Mouse (Mus musculus): Measurements from ENCODE around the gene Hes3. TPM values are rescaled to one million over a fixed set of nuclear protein-coding genes. Genes with fewer than 3 reads are reported as not detected.

The Hes3 gene
- polyA plus RNA-seq, 1 experiment from 2014 or later, result not detected

DNA sequence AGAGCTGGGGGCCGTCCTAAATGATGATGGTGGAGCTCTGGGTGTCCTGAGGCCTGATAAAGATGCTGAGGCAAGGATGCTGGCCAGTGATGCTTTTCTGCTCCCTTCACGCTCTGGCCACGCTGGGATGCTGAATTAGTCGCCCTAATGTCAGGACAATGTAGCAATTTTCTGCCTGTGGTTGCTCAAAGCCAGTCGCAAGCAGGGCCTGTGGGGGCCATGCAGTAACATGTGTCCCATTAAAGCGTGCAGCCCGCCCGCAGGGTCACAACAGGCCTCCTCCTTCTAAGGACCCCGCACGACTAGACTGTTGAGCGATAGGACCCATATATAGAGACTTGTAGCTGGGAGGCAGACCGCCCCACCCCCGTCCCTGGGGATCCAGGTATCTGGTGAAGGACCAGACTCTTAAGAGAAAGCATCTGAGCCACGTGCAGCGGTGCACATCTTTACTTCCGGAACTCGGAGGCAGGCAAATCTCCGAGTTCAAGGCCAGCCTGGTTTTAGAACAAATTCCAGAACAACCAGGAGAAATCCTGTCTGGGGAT is 3.0 kb downstream of the Hes3 start:
- ATAC-seq (replicated peaks; ENCODE audit: insufficient number of reproducible peaks, low FRiP score, low TSS enrichment), result no peak
- no peak overlapping the region for H3K4me3 ChIP-seq (ENCODE audit: low read depth, low read length)
- H3K27me3 ChIP-seq (ENCODE audit: control insufficient read depth, insufficient read depth, low read length), result peaks cover 91% of the 10 kb centered on the region
- peaks cover 3% of the 10 kb centered on the region for H3K4me1 ChIP-seq (ENCODE audit: control insufficient read depth, insufficient read depth, low read length)
- no peaks in the 10 kb centered on the region for H3K9me3 ChIP-seq (replicated peaks; ENCODE audit: control insufficient read depth, low read length)
- H3K27ac ChIP-seq (ENCODE audit: low read depth, low read length), result no peak overlapping the region
- no peak overlapping the region for H3K9ac ChIP-seq (ENCODE audit: low read depth, low read length)
- H3K36me3 ChIP-seq (ENCODE audit: control insufficient read depth, insufficient read depth, low read length), result no peaks in the 10 kb centered on the region
- WGBS (ENCODE audit: insufficient replicate concordance), result 53% methylated on average over 18 of the region's 18 CpGs
- no peak overlapping the region for H3K4me2 ChIP-seq

DNA sequence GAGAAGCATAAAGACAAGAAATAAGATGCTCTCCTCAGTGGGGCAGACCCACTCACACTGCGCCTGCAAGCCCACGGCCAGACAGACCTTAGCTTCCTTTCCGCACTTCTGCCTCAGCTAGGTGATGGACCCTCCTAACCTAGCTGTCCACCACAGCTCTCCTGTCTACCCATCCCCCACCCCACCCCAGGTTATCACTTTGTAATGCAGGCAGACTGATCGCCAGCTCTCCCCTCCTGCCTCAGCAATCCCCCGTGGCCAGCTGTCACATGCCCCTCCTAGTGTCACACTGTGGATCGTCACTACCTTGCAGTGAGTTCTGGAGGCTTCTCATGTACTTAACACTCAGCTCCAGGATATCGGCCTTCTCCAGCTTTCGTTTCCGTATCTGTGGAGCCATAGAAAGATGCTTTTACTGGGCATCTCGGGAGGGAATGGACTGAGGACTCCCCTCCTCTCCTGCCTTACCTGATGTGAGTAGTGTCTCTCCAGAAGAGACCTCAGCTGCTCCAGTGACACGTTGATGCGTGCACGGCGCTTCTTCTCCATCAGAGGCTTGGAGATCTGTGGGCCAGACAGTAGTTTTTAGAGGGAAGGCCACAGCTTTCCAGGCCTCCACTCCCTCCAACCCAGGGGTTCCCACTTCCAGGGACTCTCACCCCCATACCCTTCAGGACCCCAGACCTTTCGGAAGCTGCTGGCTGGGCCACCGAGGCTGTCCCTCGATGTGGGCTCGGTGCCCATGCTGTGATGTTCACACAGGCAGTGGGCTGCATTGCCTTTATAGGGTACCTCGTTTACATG is 3.9 kb downstream of the Hes3 start:
- Histone ChIP-seq H3K9ac (ENCODE audit: low read depth, low read length) (no peak overlapping the region), H3K36me3 (ENCODE audit: control insufficient read depth, insufficient read depth, low read length) (no peaks in the 10 kb centered on the region), H3K9me3 (replicated peaks; ENCODE audit: control insufficient read depth, low read length) (no peaks in the 10 kb centered on the region), H3K27me3 (ENCODE audit: control insufficient read depth, insufficient read depth, low read length) (peaks cover 91% of the 10 kb centered on the region), H3K4me3 (ENCODE audit: low read depth, low read length) (no peak overlapping the region), H3K4me2 (no peak overlapping the region), H3K27ac (ENCODE audit: low read depth, low read length) (no peak overlapping the region), H3K4me1 (ENCODE audit: control insufficient read depth, insufficient read depth, low read length) (peaks cover 11% of the 10 kb centered on the region)
- 20% methylated on average over 19 of the region's 19 CpGs for WGBS (ENCODE audit: insufficient replicate concordance)
- no peak for ATAC-seq (replicated peaks; ENCODE audit: insufficient number of reproducible peaks, low FRiP score, low TSS enrichment)

DNA sequence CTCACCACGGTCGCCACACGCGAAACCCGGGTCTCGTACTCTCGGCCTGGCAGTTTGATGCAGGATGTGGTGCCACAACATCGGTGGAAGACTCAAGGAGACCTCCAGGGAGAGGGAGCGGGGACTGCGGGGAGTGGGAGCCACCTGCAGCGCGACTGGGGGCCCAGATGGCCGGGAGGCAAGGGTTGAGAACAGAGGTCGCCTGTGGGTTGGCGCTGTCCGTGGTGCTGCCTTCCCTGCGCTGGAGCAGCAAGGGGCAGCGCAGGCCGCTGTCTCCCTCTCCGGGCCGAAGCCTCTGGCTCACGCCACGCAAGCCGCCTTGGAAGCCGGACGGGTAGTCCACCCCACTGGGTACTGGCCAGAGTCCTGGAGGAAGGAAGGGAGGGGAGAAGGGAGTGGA is 4.6 kb downstream of the Hes3 start:
- H3K4me3 ChIP-seq (ENCODE audit: low read depth, low read length), result no peak overlapping the region
- 6% methylated on average over 26 of the region's 26 CpGs for WGBS (ENCODE audit: insufficient replicate concordance)
- H3K9me3 ChIP-seq (replicated peaks; ENCODE audit: control insufficient read depth, low read length), result no peaks in the 10 kb centered on the region
- H3K4me2 ChIP-seq, result no peak overlapping the region
- H3K36me3 ChIP-seq (ENCODE audit: control insufficient read depth, insufficient read depth, low read length), result no peaks in the 10 kb centered on the region
- no peak for ATAC-seq (replicated peaks; ENCODE audit: insufficient number of reproducible peaks, low FRiP score, low TSS enrichment)
- H3K27ac ChIP-seq (ENCODE audit: low read depth, low read length), result no peak overlapping the region
- peaks cover 11% of the 10 kb centered on the region for H3K4me1 ChIP-seq (ENCODE audit: control insufficient read depth, insufficient read depth, low read length)
- H3K27me3 ChIP-seq (ENCODE audit: control insufficient read depth, insufficient read depth, low read length), result peaks cover 91% of the 10 kb centered on the region
- H3K9ac ChIP-seq (ENCODE audit: low read depth, low read length), result no peak overlapping the region

DNA sequence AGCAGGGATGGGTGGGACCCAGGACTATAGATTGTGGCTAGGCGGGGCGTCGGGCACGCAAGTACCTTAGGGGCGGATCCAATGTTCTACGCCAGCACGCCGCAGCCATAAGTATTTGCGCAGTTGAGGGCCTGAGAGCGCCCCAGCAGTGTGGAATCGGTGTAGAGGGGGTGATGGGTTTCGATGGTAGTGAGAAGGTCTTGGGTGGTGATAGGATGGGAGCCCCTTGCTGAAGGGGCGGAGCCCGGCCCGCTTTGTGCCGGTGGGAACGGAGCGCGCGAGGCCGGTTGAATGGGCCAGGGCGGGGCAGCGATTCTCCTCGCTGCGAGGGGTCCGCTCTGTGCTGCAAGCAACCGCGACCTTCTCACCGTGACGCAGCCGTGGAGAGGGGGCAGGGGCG is 5.3 kb downstream of the Hes3 start:
- 4% methylated on average over 32 of the region's 32 CpGs for WGBS (ENCODE audit: insufficient replicate concordance)
- Histone ChIP-seq H3K27me3 (ENCODE audit: control insufficient read depth, insufficient read depth, low read length) (peaks cover 91% of the 10 kb centered on the region), H3K9ac (ENCODE audit: low read depth, low read length) (no peak overlapping the region), H3K4me1 (ENCODE audit: control insufficient read depth, insufficient read depth, low read length) (peaks cover 11% of the 10 kb centered on the region), H3K27ac (ENCODE audit: low read depth, low read length) (no peak overlapping the region), H3K4me2 (no peak overlapping the region), H3K9me3 (replicated peaks; ENCODE audit: control insufficient read depth, low read length) (no peaks in the 10 kb centered on the region), H3K4me3 (ENCODE audit: low read depth, low read length) (no peak overlapping the region), H3K36me3 (ENCODE audit: control insufficient read depth, insufficient read depth, low read length) (no peaks in the 10 kb centered on the region)
- ATAC-seq (replicated peaks; ENCODE audit: insufficient number of reproducible peaks, low FRiP score, low TSS enrichment), result no peak; the same call in 1 of the 2 replicates

DNA sequence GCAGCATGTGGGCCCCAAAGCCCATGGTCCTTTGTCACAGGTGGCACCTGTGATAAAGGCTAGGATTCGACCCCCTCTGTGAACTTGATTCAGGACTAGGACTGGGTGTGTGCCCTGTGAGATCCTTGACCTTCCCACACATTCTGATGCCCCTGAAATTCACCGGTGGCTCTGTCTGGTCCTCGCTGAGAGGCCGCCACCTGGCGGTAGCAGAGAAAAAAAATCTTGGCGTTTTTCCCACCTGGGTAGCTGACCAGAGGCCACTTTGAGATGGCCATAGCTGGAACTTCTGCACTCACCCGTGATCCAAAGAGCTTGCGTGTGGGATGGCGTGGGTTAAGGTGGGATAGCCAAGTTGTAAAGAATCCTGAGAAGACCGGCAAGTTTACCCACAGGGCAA is 6.0 kb downstream of the Hes3 start:
- no peak overlapping the region for H3K4me2 ChIP-seq
- H3K27ac ChIP-seq (ENCODE audit: low read depth, low read length), result no peak overlapping the region
- no peaks in the 10 kb centered on the region for H3K9me3 ChIP-seq (replicated peaks; ENCODE audit: control insufficient read depth, low read length)
- WGBS (ENCODE audit: insufficient replicate concordance), result 0% methylated on average over 10 of the region's 10 CpGs
- no peak overlapping the region for H3K4me3 ChIP-seq (ENCODE audit: low read depth, low read length)
- peaks cover 91% of the 10 kb centered on the region for H3K27me3 ChIP-seq (ENCODE audit: control insufficient read depth, insufficient read depth, low read length)
- no peak overlapping the region for H3K9ac ChIP-seq (ENCODE audit: low read depth, low read length)
- peaks cover 11% of the 10 kb centered on the region for H3K4me1 ChIP-seq (ENCODE audit: control insufficient read depth, insufficient read depth, low read length)
- ATAC-seq (replicated peaks; ENCODE audit: insufficient number of reproducible peaks, low FRiP score, low TSS enrichment), result no peak
- H3K36me3 ChIP-seq (ENCODE audit: control insufficient read depth, insufficient read depth, low read length), result no peaks in the 10 kb centered on the region

DNA sequence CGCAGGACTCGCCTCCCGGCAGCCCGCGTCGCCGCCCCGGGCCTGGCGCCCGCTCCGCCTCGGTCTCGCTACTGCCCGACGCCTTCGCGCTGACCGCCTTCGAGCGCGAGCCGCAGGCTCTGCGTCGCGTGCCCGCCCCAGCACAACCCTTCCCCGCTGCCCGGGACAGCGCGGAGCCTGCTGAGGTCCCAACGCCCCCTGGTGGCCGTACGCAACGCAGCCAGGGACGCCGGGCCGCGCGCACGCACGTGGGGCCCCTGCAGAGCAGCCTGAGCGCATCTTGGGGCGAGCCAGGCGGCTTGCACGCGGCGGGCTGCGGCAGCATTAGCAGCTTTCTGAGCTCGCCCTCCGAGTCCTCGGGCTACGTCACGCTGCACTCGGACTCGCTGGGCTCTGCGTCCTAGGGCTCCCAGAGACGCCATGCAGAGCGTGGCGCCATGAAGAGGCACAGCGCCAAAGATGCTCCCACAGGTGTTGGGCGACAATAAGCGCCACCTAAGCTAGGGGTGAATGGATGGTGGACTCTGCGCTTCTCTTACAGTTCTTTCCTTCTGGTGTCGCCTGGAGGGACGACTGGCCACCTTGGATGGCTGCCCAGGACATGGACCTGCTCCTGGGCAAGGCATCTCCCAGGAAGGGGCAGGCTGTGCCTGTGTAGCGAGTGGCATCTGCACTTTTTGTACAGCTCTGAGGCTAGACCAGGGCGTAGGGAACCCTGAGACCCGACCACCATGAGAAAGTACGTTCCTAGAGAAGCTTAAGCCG is 8.1 kb downstream of the Hes3 start:
- whole genome bisulfite sequencing (ENCODE audit: insufficient replicate concordance), result 4% methylated on average over 70 of the region's 70 CpGs
- peak overlapping the region; percentile 62 for H3K4me2 ChIP-seq
- no peak overlapping the region for H3K9ac ChIP-seq (ENCODE audit: low read depth, low read length)
- H3K9me3 ChIP-seq (replicated peaks; ENCODE audit: control insufficient read depth, low read length), result no peaks in the 10 kb centered on the region
- H3K4me3 ChIP-seq (ENCODE audit: low read depth, low read length), result peak overlapping the region; percentile 26; the same call in 1 of the 2 replicates
- ATAC-seq (replicated peaks; ENCODE audit: insufficient number of reproducible peaks, low FRiP score, low TSS enrichment), result peak; percentile 55; the same call in 1 of the 2 replicates
- peaks cover 8% of the 10 kb centered on the region for H3K4me1 ChIP-seq (ENCODE audit: control insufficient read depth, insufficient read depth, low read length)
- H3K36me3 ChIP-seq (ENCODE audit: control insufficient read depth, insufficient read depth, low read length), result no peaks in the 10 kb centered on the region
- no peak overlapping the region for H3K27ac ChIP-seq (ENCODE audit: low read depth, low read length)
- H3K27me3 ChIP-seq (ENCODE audit: control insufficient read depth, insufficient read depth, low read length), result peaks cover 89% of the 10 kb centered on the region

DNA sequence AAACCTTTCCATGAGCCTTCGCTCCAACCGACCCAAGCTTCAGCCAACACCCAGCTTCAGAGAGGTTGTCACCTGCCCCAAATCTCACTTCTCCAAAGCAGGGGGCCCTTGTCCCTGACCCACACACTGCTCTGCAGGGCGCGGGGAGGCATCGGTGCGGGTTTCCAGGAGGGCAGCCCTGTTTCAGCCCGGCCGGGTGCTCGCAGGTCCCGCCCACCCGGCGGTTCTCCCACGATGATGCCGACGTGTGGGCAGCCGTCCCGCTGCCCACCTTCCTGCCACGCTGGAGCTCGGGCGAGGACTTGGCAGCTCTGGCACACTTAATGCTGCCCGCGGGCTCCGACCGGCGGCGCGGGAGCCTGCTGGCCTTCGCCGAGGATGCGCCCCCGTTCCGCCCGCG is 8.7 kb downstream of the Hes3 start:
- Histone ChIP-seq H3K9ac (ENCODE audit: low read depth, low read length) (no peak overlapping the region), H3K36me3 (ENCODE audit: control insufficient read depth, insufficient read depth, low read length) (no peaks in the 10 kb centered on the region), H3K4me1 (ENCODE audit: control insufficient read depth, insufficient read depth, low read length) (peaks cover 8% of the 10 kb centered on the region), H3K9me3 (replicated peaks; ENCODE audit: control insufficient read depth, low read length) (no peaks in the 10 kb centered on the region), H3K4me3 (ENCODE audit: low read depth, low read length) (peak overlapping the region; percentile 26; the same call in 1 of the 2 replicates), H3K4me2 (peak overlapping the region; percentile 62), H3K27me3 (ENCODE audit: control insufficient read depth, insufficient read depth, low read length) (peaks cover 82% of the 10 kb centered on the region), H3K27ac (ENCODE audit: low read depth, low read length) (no peak overlapping the region)
- 21% methylated on average over 32 of the region's 34 CpGs for WGBS (ENCODE audit: insufficient replicate concordance)
- ATAC-seq (replicated peaks; ENCODE audit: insufficient number of reproducible peaks, low FRiP score, low TSS enrichment), result no peak

DNA sequence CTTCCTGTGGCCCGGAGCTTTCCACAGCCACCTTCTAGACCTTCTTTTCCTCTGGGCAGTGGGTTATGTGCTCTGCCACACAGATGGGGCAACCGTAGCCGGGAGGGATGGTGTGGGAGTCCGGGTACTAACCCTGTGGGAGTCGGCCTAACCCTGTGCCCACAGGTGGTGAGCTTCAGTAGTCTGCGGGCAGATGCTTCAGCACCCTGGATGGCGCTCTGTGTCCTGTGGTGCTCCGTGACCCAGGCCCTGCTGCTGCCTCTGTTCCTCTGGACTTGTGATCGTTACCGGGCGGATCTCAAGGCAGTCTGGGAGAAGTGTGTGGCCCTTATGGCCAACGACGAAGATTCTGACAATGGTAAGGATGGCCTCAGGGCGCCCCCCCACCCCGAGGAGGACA is 9.9 kb downstream of the Hes3 start:
- Histone ChIP-seq H3K9me3 (replicated peaks; ENCODE audit: control insufficient read depth, low read length) (no peaks in the 10 kb centered on the region), H3K4me2 (no peak overlapping the region), H3K36me3 (ENCODE audit: control insufficient read depth, insufficient read depth, low read length) (no peaks in the 10 kb centered on the region), H3K9ac (ENCODE audit: low read depth, low read length) (no peak overlapping the region), H3K27ac (ENCODE audit: low read depth, low read length) (no peak overlapping the region), H3K4me1 (ENCODE audit: control insufficient read depth, insufficient read depth, low read length) (peaks cover 8% of the 10 kb centered on the region), H3K27me3 (ENCODE audit: control insufficient read depth, insufficient read depth, low read length) (peaks cover 73% of the 10 kb centered on the region), H3K4me3 (ENCODE audit: low read depth, low read length) (no peak overlapping the region)
- ATAC-seq (replicated peaks; ENCODE audit: insufficient number of reproducible peaks, low FRiP score, low TSS enrichment), result no peak
- WGBS (ENCODE audit: insufficient replicate concordance), result 42% methylated on average over 15 of the region's 15 CpGs

Measured in heart, embryonic 11.5 days (tissue).